Mouse (Mus musculus) left cerebral cortex, adult 11 months (tissue): ENCODE results near the gene Npcd.

Experiments used
- DNase-seq: peaks from one replicate; pipeline ENCODE4 v3.0.0; 2022; ENCODE audit warnings: low spot score

Npcd gene

DNA sequence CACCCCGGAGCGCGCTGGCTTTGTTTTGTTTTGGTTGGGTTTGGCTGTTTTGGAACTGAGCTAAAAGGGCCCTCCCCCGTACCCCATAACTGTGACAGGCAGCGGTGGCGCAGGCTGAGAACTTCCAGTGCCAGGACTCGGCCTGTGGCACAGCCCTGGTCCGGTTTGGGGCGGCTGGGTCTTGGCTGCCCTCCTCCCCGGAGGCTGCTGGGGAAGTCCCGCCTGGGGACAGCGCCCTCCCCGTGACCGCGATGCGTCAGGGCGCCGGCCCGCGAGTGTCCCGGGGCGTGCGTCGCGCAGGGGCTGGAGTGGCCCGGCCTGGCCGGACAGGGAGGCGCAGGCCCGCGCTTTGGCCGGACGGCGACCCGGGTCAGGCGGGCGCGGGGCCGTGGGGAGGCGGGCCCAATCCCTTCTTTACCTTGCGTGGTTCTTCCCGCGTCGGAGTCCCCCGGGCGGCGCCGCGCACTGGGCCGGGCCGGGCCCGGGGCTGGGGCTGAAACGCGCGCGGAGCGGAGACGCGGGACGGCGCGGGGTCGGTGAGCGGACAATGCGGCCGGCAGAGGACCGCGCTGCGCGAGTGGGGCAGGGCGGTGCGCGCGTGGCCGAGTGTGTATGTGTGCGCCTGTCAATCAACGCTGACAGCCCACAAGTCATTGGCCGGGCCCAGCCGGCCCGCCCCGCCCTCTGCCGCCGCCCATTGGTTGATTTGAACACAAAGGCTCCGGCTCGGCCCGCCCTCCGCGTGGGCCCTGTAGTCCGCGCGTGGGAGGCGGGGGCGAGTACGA lies 91.9 kb downstream of the Npcd start, which contains the start of gene Sun2:
Gene Sun2, minus strand, starts transcription at position 616 of the 785 bp plus-strand sequence.
- peak; percentile 89 for DNase-seq

DNA sequence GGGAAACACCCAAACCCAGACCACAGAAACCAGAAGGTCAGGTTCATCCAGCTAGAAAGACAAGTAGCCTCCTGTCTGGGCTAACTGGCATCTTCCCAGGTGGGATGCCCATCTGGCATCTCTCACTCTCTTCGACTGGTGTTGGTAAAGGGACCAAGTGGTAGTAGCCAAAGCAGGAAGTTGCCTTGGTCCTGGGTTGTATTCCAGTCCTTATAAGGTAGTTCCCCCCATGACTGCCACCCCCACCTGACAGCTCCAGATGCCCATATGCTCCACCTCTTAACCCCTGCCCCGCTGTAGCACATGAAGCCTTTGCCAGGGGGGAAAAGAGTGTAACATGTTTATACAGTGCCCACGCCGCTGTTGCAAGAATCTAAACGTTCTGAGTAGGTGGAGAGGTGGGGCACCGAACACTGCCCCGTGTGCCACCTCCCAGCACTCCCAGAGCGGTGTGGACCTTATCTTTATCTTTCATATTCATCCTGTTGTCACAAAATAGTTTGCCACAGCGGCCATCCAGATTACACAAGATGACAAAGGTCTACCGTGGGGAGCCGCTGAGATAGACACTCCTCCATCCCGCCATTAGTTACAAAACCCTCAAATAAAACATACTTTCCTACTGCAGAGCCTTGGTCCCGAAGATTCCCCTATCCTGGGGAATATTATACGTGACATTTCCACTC lies 92.7 kb downstream of the Npcd start:
- no peak for DNase-seq

DNA sequence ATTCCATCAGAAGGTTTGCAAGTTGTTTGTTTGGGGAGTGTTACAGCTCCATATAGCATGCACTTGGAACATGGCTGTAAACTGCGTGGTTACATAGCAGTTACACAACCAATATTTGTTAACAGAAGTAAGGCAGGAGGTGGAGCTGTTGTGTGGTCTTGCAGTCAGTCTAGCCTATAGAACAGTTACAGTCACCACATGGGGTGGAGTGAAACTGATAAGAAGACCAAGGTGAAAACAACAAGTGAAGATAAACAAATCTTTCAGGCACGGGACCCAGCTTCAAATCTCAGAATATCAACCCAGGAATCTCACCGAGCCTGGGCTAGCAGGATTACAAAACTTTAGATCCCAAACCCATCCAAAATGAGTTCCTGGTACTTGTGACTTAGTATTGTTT lies 93.3 kb downstream of the Npcd start:
- DNase-seq: no peak
